Mouse (Mus musculus): ENCODE measurements around the gene Chpf2. TPM values are rescaled to one million over a fixed set of nuclear protein-coding genes. Genes with fewer than 3 reads are reported as not detected.

Gene Chpf2
- polyA plus RNA-seq, 1 experiment from 2014 or later: 24.2 TPM

- Histone ChIP-seq H3K9ac (no peak overlapping the region), H3K4me1 (peaks cover 16% of the 10 kb centered on the region), H3K9me3 (no peaks in the 10 kb centered on the region), H3K4me2 (no peak overlapping the region), H3K36me3 (no peaks in the 10 kb centered on the region), H3K4me3 (no peak overlapping the region), H3K27ac (no peak overlapping the region), H3K27me3 (no peaks in the 10 kb centered on the region)
- ATAC-seq (ENCODE audit: insufficient number of reproducible peaks, insufficient read depth, low FRiP score, low TSS enrichment, low read depth): peak; percentile 33; the same call in 1 of the 2 replicates
- 33% methylated on average over 7 of the region's 7 CpGs for WGBS
Measured at GRCm38 (mm10) chr5:24611366-24612301, 25.1 kb downstream of the Chpf2 start.

- Histone ChIP-seq H3K4me1 (peaks cover 11% of the 10 kb centered on the region), H3K4me2 (no peak overlapping the region), H3K4me3 (no peak overlapping the region), H3K9ac (no peak overlapping the region), H3K9me3 (no peaks in the 10 kb centered on the region), H3K27me3 (no peaks in the 10 kb centered on the region), H3K27ac (no peak overlapping the region), H3K36me3 (no peaks in the 10 kb centered on the region)
- 62% methylated on average over 5 of the region's 5 CpGs for WGBS
- 0 out of 2 replicates have a peak, but pooled peaks have one; percentile 10 for ATAC-seq (ENCODE audit: insufficient number of reproducible peaks, insufficient read depth, low FRiP score, low TSS enrichment, low read depth)
Measured at GRCm38 (mm10) chr5:24612302-24612649, 25.7 kb downstream of the Chpf2 start.

- H3K4me1 ChIP-seq: peaks cover 15% of the 10 kb centered on the region
- H3K4me2 ChIP-seq: no peak overlapping the region
- no peak overlapping the region for H3K9ac ChIP-seq
- WGBS: 58% methylated on average over 6 of the region's 6 CpGs
- H3K27me3 ChIP-seq: no peaks in the 10 kb centered on the region
- no peaks in the 10 kb centered on the region for H3K9me3 ChIP-seq
- no peak for ATAC-seq (ENCODE audit: insufficient number of reproducible peaks, insufficient read depth, low FRiP score, low TSS enrichment, low read depth)
- no peaks in the 10 kb centered on the region for H3K36me3 ChIP-seq
- no peak overlapping the region for H3K4me3 ChIP-seq
- no peak overlapping the region for H3K27ac ChIP-seq
Measured at GRCm38 (mm10) chr5:24615097-24615496, 28.6 kb downstream of the Chpf2 start.

GRCm38 (mm10) chr5:24618921-24619320 lies 32.4 kb downstream of the Chpf2 start:
- no peaks in the 10 kb centered on the region for H3K9me3 ChIP-seq
- no peak overlapping the region for H3K9ac ChIP-seq
- no peak for ATAC-seq (ENCODE audit: insufficient number of reproducible peaks, insufficient read depth, low FRiP score, low TSS enrichment, low read depth)
- no peak overlapping the region for H3K4me2 ChIP-seq
- H3K27ac ChIP-seq: no peak overlapping the region
- peaks cover 15% of the 10 kb centered on the region for H3K4me1 ChIP-seq
- no peak overlapping the region for H3K4me3 ChIP-seq
- no peaks in the 10 kb centered on the region for H3K36me3 ChIP-seq
- H3K27me3 ChIP-seq: peaks cover 29% of the 10 kb centered on the region
- WGBS: 67% methylated on average over 3 of the region's 3 CpGs

- H3K9ac ChIP-seq: no peak overlapping the region
- no peak overlapping the region for H3K4me2 ChIP-seq
- no peak for ATAC-seq (ENCODE audit: insufficient number of reproducible peaks, insufficient read depth, low FRiP score, low TSS enrichment, low read depth)
Measured at GRCm38 (mm10) chr5:24620116-24620515, 33.6 kb downstream of the Chpf2 start.

GRCm38 (mm10) chr5:24620626-24621025 lies 34.1 kb downstream of the Chpf2 start:
- H3K9ac ChIP-seq: no peak overlapping the region
- peak overlapping the region; percentile 48; the same call in 1 of the 2 replicates for H3K27ac ChIP-seq
- ATAC-seq (ENCODE audit: insufficient number of reproducible peaks, insufficient read depth, low FRiP score, low TSS enrichment, low read depth): no peak
- H3K4me1 ChIP-seq: peaks cover 22% of the 10 kb centered on the region
- H3K27me3 ChIP-seq: peaks cover 43% of the 10 kb centered on the region
- H3K4me3 ChIP-seq: no peak overlapping the region
- no peak overlapping the region for H3K4me2 ChIP-seq
- 67% methylated on average over 8 of the region's 8 CpGs for WGBS
- H3K36me3 ChIP-seq: no peaks in the 10 kb centered on the region
- H3K9me3 ChIP-seq: no peaks in the 10 kb centered on the region

More at GRCm38 (mm10) chr5:24620116-24620515, 33.6 kb downstream of the Chpf2 start:
- Histone ChIP-seq H3K9me3 (no peaks in the 10 kb centered on the region), H3K4me3 (no peak overlapping the region), H3K27ac (peak overlapping the region; percentile 48; the same call in 1 of the 2 replicates), H3K4me1 (peaks cover 22% of the 10 kb centered on the region), H3K27me3 (peaks cover 40% of the 10 kb centered on the region), H3K36me3 (no peaks in the 10 kb centered on the region)
- 38% methylated on average over 8 of the region's 8 CpGs for WGBS

- Histone ChIP-seq H3K27ac (no peak overlapping the region), H3K4me2 (no peak overlapping the region), H3K4me1 (peaks cover 22% of the 10 kb centered on the region), H3K9ac (0 out of 2 replicates have a peak overlapping the region, but pooled peaks have one; percentile 27), H3K27me3 (peaks cover 48% of the 10 kb centered on the region), H3K4me3 (no peak overlapping the region), H3K36me3 (no peaks in the 10 kb centered on the region), H3K9me3 (no peaks in the 10 kb centered on the region)
- WGBS: 54% methylated on average over 7 of the region's 7 CpGs
- ATAC-seq (ENCODE audit: insufficient number of reproducible peaks, insufficient read depth, low FRiP score, low TSS enrichment, low read depth): no peak
Measured at GRCm38 (mm10) chr5:24622386-24623040, 36.0 kb downstream of the Chpf2 start.

- no peak for ATAC-seq (ENCODE audit: insufficient number of reproducible peaks, insufficient read depth, low FRiP score, low TSS enrichment, low read depth)
- Histone ChIP-seq H3K36me3 (no peaks in the 10 kb centered on the region), H3K9me3 (no peaks in the 10 kb centered on the region), H3K4me1 (peaks cover 22% of the 10 kb centered on the region), H3K4me3 (peak overlapping the region; percentile 55), H3K27me3 (peaks cover 48% of the 10 kb centered on the region), H3K4me2 (peak overlapping the region; percentile 93), H3K9ac (peak overlapping the region; percentile 74), H3K27ac (no peak overlapping the region)
- 43% methylated on average over 8 of the region's 8 CpGs for WGBS
Measured at GRCm38 (mm10) chr5:24623041-24623985, 36.8 kb downstream of the Chpf2 start.

- 2% methylated on average over 37 of the region's 37 CpGs for WGBS
- peak; percentile 48; the same call in 1 of the 2 replicates for ATAC-seq (ENCODE audit: insufficient number of reproducible peaks, insufficient read depth, low FRiP score, low TSS enrichment, low read depth)
- Histone ChIP-seq H3K9me3 (no peaks in the 10 kb centered on the region), H3K36me3 (no peaks in the 10 kb centered on the region), H3K4me2 (peak within 1 kb of the TSS; percentile 93), H3K27me3 (peaks cover 48% of the 10 kb centered on the region), H3K9ac (peak within 1 kb of the TSS; percentile 74), H3K4me3 (peak within 1 kb of the TSS; percentile 55), H3K4me1 (peaks cover 22% of the 10 kb centered on the region), H3K27ac (no peak within 1 kb of the TSS)
Measured at GRCm38 (mm10) chr5:24623986-24624821, 37.7 kb downstream of the Chpf2 start, which contains the start of gene Smarcd3. TSS of gene Smarcd3 (minus strand) at chr5:24624411.

- H3K4me1 ChIP-seq: peaks cover 21% of the 10 kb centered on the region
- H3K9me3 ChIP-seq: no peaks in the 10 kb centered on the region
- peak overlapping the region; percentile 55; the same call in 1 of the 2 replicates for H3K4me3 ChIP-seq
- no peak for ATAC-seq (ENCODE audit: insufficient number of reproducible peaks, insufficient read depth, low FRiP score, low TSS enrichment, low read depth)
- H3K27me3 ChIP-seq: peaks cover 48% of the 10 kb centered on the region
- H3K36me3 ChIP-seq: no peaks in the 10 kb centered on the region
- H3K27ac ChIP-seq: no peak overlapping the region
- H3K9ac ChIP-seq: peak overlapping the region; percentile 74; the same call in 1 of the 2 replicates
- H3K4me2 ChIP-seq: peak overlapping the region; percentile 93
- WGBS: 37% methylated on average over 4 of the region's 4 CpGs
Measured at GRCm38 (mm10) chr5:24624822-24625120, 38.2 kb downstream of the Chpf2 start.

All from embryonic facial prominence, embryonic 13.5 days (tissue).